Comparison of ENCODE assay signal across 11 mouse cellular contexts in genomic region chr15:80215716-80216479, GRCm38 (mm10). TPM values are rescaled to one million over a fixed set of nuclear protein-coding genes. Genes with fewer than 3 reads are reported as not detected.
DNase-seq lines count a peak whose midpoint lies in the region; TF ChIP-seq lines count a peak whose summit lies in the region.
"Had no signal": no experiment of that assay in that cellular context is flagged by ENCODE, and none has a peak within 500 bp of the region (broad histone marks: within the 10 kb centered on the region; RNA-seq: fewer than 3 reads in every experiment).

No protein-coding gene starts in this region.

- peak; percentile 62 to 71 for DNase-seq in cerebellum, postnatal 14 days
- DNase-seq in cerebellum, adult 8-10 months: no peak
- DNase-seq in left cerebral cortex, adult 2 months (ENCODE audit: extremely low spot score in 1 of 2, low spot score in 2 of 2): peak; percentile 42 to 45
- no peak for DNase-seq in left cerebral cortex, postnatal 36 days (ENCODE audit: low spot score in 2 of 2)
- peak; percentile 22 to 60 for DNase-seq in CD8-positive naive resting alpha-beta T cell, adult 2 months (ENCODE audit: low read depth in 2 of 2, low spot score in 2 of 2)
- peak; percentile 33 to 57 for DNase-seq in heart, postnatal 14 days
- DNase-seq in thymus, postnatal 25 days: peak; percentile 66
- no peak for DNase-seq in frontal cortex, postnatal 25 days (ENCODE audit: low spot score in 2 of 2)

- H3K27ac ChIP-seq in left cerebral cortex, adult 2 months: no peak overlapping the region
- H3K27ac ChIP-seq: heart, embryonic 15.5 days; macrophage; stomach, embryonic 15.5 days had no signal

- intact Hi-C loops in left cerebral cortex, adult 2 months (cut with DNase I): loop anchor here (5.0 kb wide), 1 partner anchor 44 kb away; the partner anchor contains the start of gene Mgat3
- intact Hi-C loops in left cerebral cortex, postnatal 36 days (cut with DNase I): no loop called here
- intact Hi-C loops in heart, postnatal 14 days (cut with DNase I): no loop called here

- peak; percentile 57 for TF ChIP-seq CTCF in left cerebral cortex, adult 2 months (IDR thresholded peaks at IDR 0.05)

- H3K4me3 ChIP-seq in left cerebral cortex, adult 2 months: no peak overlapping the region
- H3K4me3 ChIP-seq: heart, embryonic 15.5 days; stomach, embryonic 15.5 days had no signal

RNA-seq across cellular contexts. Expression of gene Mief1, which starts 17.9 kb away (rescaled TPM):
- 10 to 100 TPM; 32.3 to 33.9 TPM for total RNA-seq in left cerebral cortex, adult 2 months (2021)
- total RNA-seq in left cerebral cortex, postnatal 36 days (2021): 10 to 100 TPM; 32.4 to 33.7 TPM
- total RNA-seq in heart, postnatal 14 days (2021): 10 to 100 TPM; 31.0 to 33.0 TPM

RNA-seq across cellular contexts. Expression of gene AC140267.1, which starts 19.7 kb away (rescaled TPM):
- total RNA-seq in left cerebral cortex, adult 2 months (2021): 10 to 100 TPM; 20.0 to 28.1 TPM
- total RNA-seq in left cerebral cortex, postnatal 36 days (2021): 10 to 100 TPM; 13.7 to 17.3 TPM
- 10 to 100 TPM in 1 of 2 experiments, 1 to 10 TPM in 1; 3.4 to 24.9 TPM for total RNA-seq in heart, postnatal 14 days (2021)

RNA-seq across cellular contexts. Expression of gene Atf4, which starts 39.1 kb away (rescaled TPM):
- total RNA-seq in left cerebral cortex, adult 2 months (2021): 100 to 1,000 TPM; 119 to 120 TPM
- total RNA-seq in left cerebral cortex, postnatal 36 days (2021): 100 to 1,000 TPM in 1 of 2 experiments, 10 to 100 TPM in 1; 99.7 to 113 TPM
- total RNA-seq in heart, postnatal 14 days (2021): 10 to 100 TPM; 83.7 to 91.1 TPM

RNA-seq across cellular contexts. Expression of gene Mgat3, which starts 42.4 kb away (rescaled TPM):
- 100 to 1,000 TPM; 119 to 129 TPM for total RNA-seq in left cerebral cortex, adult 2 months (2021)
- 100 to 1,000 TPM; 119 to 126 TPM for total RNA-seq in left cerebral cortex, postnatal 36 days (2021)
- 1 to 10 TPM; 1.6 to 2.0 TPM for total RNA-seq in heart, postnatal 14 days (2021)

RNA-seq across cellular contexts. Expression of gene Rps19bp1, which starts 48.2 kb away (rescaled TPM):
- total RNA-seq in left cerebral cortex, adult 2 months (2021): 10 to 100 TPM; 38.3 to 42.0 TPM
- 10 to 100 TPM; 40.9 to 41.1 TPM for total RNA-seq in left cerebral cortex, postnatal 36 days (2021)
- 10 to 100 TPM; 17.8 to 18.8 TPM for total RNA-seq in heart, postnatal 14 days (2021)

Comparison
In these comparisons a context has a peak if more than half of its experiments do, and no peak if none do; other contexts are left out.
1. DNase-seq: peak in cerebellum, postnatal 14 days (2 of 2), left cerebral cortex, adult 2 months (2 of 2), CD8-positive naive resting alpha-beta T cell, adult 2 months (2 of 2), heart, postnatal 14 days (2 of 2) and thymus, postnatal 25 days (single experiment); none in cerebellum, adult 8-10 months (single experiment), left cerebral cortex, postnatal 36 days (0 of 2) and frontal cortex, postnatal 25 days (0 of 2).